Mouse (Mus musculus) c-Kit-positive CD71-negative TER-119-negative erythroid progenitor cells, embryonic 14.5 days (primary cell): ENCODE results near the gene Abcb8.

Source experiments
- DNase-seq: peaks from one replicate; pipeline ENCODE4 v3.0.0-alpha.2; 2013; ENCODE audit warnings: low read depth

Gene Abcb8

DNA sequence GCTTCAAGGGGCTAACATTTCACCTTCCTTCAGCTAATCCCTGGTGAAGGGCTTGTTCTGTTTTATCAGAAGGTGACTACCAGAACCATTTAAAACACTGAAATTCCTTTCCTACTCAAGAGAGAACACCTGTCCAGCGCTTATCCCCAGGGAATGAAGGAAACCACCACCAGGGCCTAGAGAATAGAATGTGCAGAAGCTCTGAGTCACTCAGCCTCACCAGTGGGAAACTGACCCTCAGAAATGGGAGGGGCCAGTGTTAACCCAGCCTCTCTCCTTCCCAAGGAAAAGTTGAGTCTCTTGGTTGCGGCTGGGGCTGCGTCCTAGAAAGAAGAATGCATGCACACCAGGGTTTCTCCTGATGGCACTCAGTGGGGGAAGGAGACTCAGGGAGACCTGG is 61.6 kb downstream of the Abcb8 start:
- DNase-seq: no peak

- DNase-seq: no peak
Observed at GRCm38 (mm10) chr5:24455613-24456012, 62.1 kb downstream of the Abcb8 start.
